Mouse (Mus musculus): ENCODE results near the gene Myf5. TPM values are rescaled to one million over a fixed set of nuclear protein-coding genes. Genes with fewer than 3 reads are reported as not detected.

Gene Myf5
- polyA plus RNA-seq, 1 experiment from 2014 or later: not detected

DNA sequence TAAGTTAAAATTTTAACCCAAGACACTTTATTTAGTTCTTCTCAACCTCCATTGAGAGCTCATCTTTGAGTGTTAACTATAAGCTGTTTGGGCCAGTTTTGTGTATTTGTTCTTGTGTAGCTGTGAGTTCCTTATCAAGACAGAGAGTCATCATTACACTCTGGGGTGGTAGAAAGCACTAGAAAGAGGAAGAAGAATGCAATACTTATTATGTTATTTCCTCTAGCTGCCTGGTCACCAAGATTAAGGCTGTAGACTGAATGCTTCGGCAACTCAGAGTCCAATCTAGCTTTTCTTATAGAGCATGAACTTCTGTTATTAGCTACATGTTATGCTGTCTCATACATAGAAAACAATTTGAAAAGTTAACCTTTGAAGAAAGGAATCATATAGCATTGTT lies 10.5 kb upstream of the Myf5 start:
- H3K9ac ChIP-seq (ENCODE audit: low read length): no peak overlapping the region
- no peaks in the 10 kb centered on the region for H3K4me1 ChIP-seq (replicated peaks; ENCODE audit: control insufficient read depth, insufficient read depth, low read length)
- no peak for DNase-seq (ENCODE audit: low spot score)
- H3K4me2 ChIP-seq (ENCODE audit: low read depth, low read length, severe bottlenecking): no peak overlapping the region
- no peak overlapping the region for H3K4me3 ChIP-seq (ENCODE audit: low read depth, low read length)
- H3K27ac ChIP-seq (ENCODE audit: low read depth, low read length): no peak overlapping the region
- WGBS: 88% methylated on average over 1 of the region's 1 CpGs
- no peaks in the 10 kb centered on the region for H3K9me3 ChIP-seq (ENCODE audit: control insufficient read depth, low read length)
- no peaks in the 10 kb centered on the region for H3K27me3 ChIP-seq (ENCODE audit: control insufficient read depth, insufficient read depth, low read length)
- H3K36me3 ChIP-seq (ENCODE audit: control insufficient read depth, insufficient read depth, low read length): no peaks in the 10 kb centered on the region
- no peak for ATAC-seq (replicated peaks; ENCODE audit: low FRiP score)

DNA sequence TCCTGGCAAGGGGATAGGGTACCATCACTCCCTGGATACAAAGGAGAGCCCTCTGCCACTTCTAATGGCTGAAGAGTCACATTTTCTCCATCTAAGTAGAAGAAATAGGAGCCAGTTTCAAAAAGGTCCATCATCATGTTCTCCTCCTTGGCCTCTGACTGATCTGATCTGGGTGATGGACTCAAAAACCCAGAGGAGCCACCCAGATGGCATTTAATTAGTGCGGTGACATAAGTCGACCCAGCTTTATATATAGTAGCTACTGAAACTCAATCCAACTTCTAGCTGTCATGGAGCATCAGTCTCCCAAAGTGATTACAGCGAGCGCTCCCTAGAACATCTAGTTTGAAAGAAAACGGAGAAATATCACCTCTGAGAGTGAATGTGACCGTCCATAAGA lies 8.6 kb upstream of the Myf5 start, which contains the start of gene Myf6:
Myf6 (minus strand) TSS at position 170 of the 400 bp plus-strand sequence.
- H3K4me2 ChIP-seq (ENCODE audit: low read depth, low read length, severe bottlenecking): peak within 1 kb of the TSS; percentile 42; the same call in 1 of the 2 replicates
- no peaks in the 10 kb centered on the region for H3K36me3 ChIP-seq (ENCODE audit: control insufficient read depth, insufficient read depth, low read length)
- 88% methylated on average over 6 of the region's 6 CpGs for WGBS
- H3K4me3 ChIP-seq (ENCODE audit: low read depth, low read length): no peak within 1 kb of the TSS
- DNase-seq (ENCODE audit: low spot score) (no peak), ATAC-seq (replicated peaks; ENCODE audit: low FRiP score) (no peak)
- no peaks in the 10 kb centered on the region for H3K27me3 ChIP-seq (ENCODE audit: control insufficient read depth, insufficient read depth, low read length)
- H3K27ac ChIP-seq (ENCODE audit: low read depth, low read length): no peak within 1 kb of the TSS
- no peaks in the 10 kb centered on the region for H3K9me3 ChIP-seq (ENCODE audit: control insufficient read depth, low read length)
- no peak within 1 kb of the TSS; the same call in 1 of the 2 replicates for H3K9ac ChIP-seq (ENCODE audit: low read length)
- H3K4me1 ChIP-seq (replicated peaks; ENCODE audit: control insufficient read depth, insufficient read depth, low read length): no peaks in the 10 kb centered on the region

DNA sequence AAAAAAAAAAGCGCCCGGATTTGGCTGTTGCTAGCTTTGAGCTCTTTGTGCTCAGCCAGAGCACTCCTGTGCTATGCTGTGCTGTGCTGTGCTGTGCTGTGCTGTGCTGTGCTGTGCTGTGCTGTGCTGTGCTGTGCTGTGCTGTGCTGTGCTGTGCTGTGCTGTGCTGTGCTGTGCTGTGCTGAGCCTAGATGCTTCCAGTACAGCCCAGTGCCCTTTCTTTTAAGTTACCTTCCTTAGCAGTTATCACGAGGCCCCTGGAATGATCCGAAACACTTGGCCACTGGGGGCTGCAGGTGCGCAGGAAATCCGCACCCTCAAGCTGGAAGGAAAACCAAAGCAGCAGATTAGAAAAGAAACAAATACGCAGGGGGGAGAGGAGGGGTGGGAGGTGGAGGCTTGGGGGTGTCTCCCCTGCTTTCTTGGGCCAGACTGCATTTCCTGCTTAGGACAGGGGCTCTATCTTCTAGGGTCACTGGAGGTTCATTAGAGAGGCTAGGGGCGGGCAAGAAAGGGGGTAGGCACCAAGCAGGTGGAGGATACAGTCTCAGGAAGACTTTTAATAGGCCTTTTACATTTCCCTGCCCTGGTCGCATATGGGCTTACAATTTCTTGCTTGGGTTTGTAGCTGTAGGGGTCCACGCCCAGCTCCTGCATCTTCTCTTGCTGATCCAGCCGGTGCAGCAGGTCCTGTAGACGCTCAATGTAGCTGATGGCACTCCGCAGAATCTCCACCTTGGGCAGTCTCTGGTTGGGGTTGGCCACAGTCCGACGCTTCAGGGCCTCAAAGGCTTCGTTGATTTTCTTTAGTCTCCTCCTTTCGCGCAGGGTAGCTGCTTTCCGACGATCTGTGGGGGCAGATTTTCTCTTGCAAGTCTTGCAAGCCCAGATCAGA lies 7.9 kb upstream of the Myf5 start:
- H3K9ac ChIP-seq (ENCODE audit: low read length): peak overlapping the region; percentile 32; the same call in 1 of the 2 replicates

DNA sequence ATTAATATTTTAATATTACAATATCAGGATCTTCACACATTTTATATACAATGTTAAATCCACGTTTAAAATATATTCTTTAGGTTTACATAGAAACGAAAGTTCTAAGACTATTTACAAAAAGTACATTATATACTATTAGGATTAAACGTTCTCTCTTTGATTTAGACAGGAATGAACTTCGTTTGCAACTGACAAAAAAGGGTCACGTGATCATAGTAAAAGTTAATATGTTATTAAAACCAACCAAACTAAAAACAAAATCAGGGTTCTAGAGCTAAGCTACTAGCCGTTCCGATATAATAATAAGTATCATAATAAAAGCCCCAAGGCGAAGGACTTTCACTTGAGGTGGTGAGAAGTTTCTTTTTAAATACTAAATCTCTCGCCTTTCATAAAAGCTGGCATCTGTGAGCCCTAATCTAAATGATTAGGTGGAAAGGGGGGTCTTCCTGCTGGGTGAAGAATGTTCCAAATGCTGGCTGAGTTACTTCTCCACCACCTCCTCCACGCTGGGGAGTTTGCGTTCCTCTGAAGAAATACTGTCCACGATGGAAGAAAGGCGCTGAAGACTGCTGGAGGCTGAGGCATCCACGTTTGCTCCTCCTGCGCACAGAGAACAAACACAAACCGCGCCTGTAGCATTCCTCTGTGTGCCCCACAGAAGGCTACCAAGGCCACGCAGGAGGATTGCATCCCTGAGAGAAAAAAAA lies 7.1 kb upstream of the Myf5 start:
- Histone ChIP-seq H3K27me3 (ENCODE audit: control insufficient read depth, insufficient read depth, low read length) (no peaks in the 10 kb centered on the region), H3K4me1 (replicated peaks; ENCODE audit: control insufficient read depth, insufficient read depth, low read length) (peaks cover 2% of the 10 kb centered on the region; the same call in 1 of the 2 replicates), H3K9ac (ENCODE audit: low read length) (peak overlapping the region; percentile 32; the same call in 1 of the 2 replicates), H3K4me3 (ENCODE audit: low read depth, low read length) (peak overlapping the region; percentile 11; the same call in 1 of the 2 replicates), H3K36me3 (ENCODE audit: control insufficient read depth, insufficient read depth, low read length) (no peaks in the 10 kb centered on the region), H3K27ac (ENCODE audit: low read depth, low read length) (no peak overlapping the region), H3K9me3 (ENCODE audit: control insufficient read depth, low read length) (no peaks in the 10 kb centered on the region), H3K4me2 (ENCODE audit: low read depth, low read length, severe bottlenecking) (peak overlapping the region; percentile 42)
- peak; percentile 58 for DNase-seq (ENCODE audit: low spot score)
- ATAC-seq (replicated peaks; ENCODE audit: low FRiP score): peak; percentile 62
- WGBS: 37% methylated on average over 18 of the region's 18 CpGs

More for the DNA sequence above, 7.9 kb upstream of the Myf5 start:
- ATAC-seq (replicated peaks; ENCODE audit: low FRiP score) (peak; percentile 71), DNase-seq (ENCODE audit: low spot score) (peak; percentile 48)
- no peak overlapping the region for H3K27ac ChIP-seq (ENCODE audit: low read depth, low read length)
- H3K4me1 ChIP-seq (replicated peaks; ENCODE audit: control insufficient read depth, insufficient read depth, low read length): no peaks in the 10 kb centered on the region
- whole genome bisulfite sequencing: 45% methylated on average over 20 of the region's 20 CpGs
- no peaks in the 10 kb centered on the region for H3K9me3 ChIP-seq (ENCODE audit: control insufficient read depth, low read length)
- H3K27me3 ChIP-seq (ENCODE audit: control insufficient read depth, insufficient read depth, low read length): no peaks in the 10 kb centered on the region
- H3K4me3 ChIP-seq (ENCODE audit: low read depth, low read length): peak overlapping the region; percentile 11; the same call in 1 of the 2 replicates
- H3K4me2 ChIP-seq (ENCODE audit: low read depth, low read length, severe bottlenecking): peak overlapping the region; percentile 42
- H3K36me3 ChIP-seq (ENCODE audit: control insufficient read depth, insufficient read depth, low read length): no peaks in the 10 kb centered on the region

DNA sequence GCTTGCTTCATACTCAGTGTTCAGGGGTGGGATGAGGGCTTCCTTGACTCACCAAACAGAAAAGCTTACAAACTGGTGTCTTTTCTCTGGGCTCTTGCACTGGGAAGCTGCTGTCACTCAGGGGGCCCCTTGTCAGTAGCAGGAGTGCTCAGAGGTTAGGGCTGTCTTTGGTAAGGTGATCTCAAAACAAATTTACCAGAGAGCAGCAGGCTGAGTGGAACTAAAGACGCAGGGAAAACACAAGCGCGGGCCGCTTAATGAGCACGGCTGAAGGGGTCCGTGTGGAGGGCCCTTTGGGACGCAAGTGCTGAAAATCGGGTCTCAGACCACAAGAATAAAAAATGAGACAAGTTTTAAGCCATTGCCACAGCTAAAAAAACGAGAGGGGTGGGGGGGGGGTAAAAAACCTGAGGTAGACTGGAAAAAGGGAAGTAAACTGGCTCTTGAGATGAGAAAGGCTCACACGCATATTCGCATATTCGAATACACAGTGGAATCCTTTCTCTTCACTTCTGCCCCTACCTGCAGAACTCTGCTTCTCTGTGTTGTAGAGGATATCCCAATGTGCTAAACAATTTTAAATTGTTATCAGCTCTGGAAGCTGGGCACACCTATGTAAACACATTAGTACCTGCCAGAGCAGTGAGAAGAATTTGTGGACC lies 2.9 kb upstream of the Myf5 start:
- Histone ChIP-seq H3K27me3 (ENCODE audit: control insufficient read depth, insufficient read depth, low read length) (no peaks in the 10 kb centered on the region), H3K4me2 (ENCODE audit: low read depth, low read length, severe bottlenecking) (no peak overlapping the region), H3K27ac (ENCODE audit: low read depth, low read length) (no peak overlapping the region), H3K4me1 (replicated peaks; ENCODE audit: control insufficient read depth, insufficient read depth, low read length) (peaks cover 2% of the 10 kb centered on the region; the same call in 1 of the 2 replicates), H3K36me3 (ENCODE audit: control insufficient read depth, insufficient read depth, low read length) (no peaks in the 10 kb centered on the region), H3K4me3 (ENCODE audit: low read depth, low read length) (no peak overlapping the region), H3K9ac (ENCODE audit: low read length) (no peak overlapping the region), H3K9me3 (ENCODE audit: control insufficient read depth, low read length) (no peaks in the 10 kb centered on the region)
- WGBS: 31% methylated on average over 12 of the region's 12 CpGs
- ATAC-seq (replicated peaks; ENCODE audit: low FRiP score) (peak; percentile 18; the same call in 1 of the 2 replicates), DNase-seq (ENCODE audit: low spot score) (peak; percentile 49)

DNA sequence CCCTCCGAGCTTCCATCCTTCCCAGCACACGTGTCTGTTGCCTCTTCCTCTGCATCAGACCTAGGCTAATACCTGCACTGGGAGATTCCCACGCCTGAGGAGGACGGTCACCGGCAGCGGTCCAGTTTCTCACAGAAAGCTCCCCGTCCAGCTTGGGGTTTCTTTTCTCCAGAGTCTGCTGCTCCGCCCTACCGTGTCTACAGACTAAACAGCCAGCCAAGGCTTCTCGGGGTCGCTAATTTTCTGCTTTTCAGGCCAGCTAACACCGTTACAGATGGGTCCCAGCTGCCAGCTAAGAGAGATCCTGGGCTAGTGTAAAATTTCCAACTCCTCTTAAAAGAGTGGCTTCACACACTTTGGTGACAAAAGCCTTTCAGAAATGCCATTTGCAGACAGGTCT lies 836 bp upstream of the Myf5 start:
- H3K9ac ChIP-seq (ENCODE audit: low read length): no peak overlapping the region
- no peaks in the 10 kb centered on the region for H3K9me3 ChIP-seq (ENCODE audit: control insufficient read depth, low read length)
- no peaks in the 10 kb centered on the region for H3K27me3 ChIP-seq (ENCODE audit: control insufficient read depth, insufficient read depth, low read length)
- H3K4me3 ChIP-seq (ENCODE audit: low read depth, low read length): no peak overlapping the region
- no peak overlapping the region for H3K4me2 ChIP-seq (ENCODE audit: low read depth, low read length, severe bottlenecking)
- DNase-seq (ENCODE audit: low spot score): peak; percentile 47
- H3K4me1 ChIP-seq (replicated peaks; ENCODE audit: control insufficient read depth, insufficient read depth, low read length): peaks cover 2% of the 10 kb centered on the region; the same call in 1 of the 2 replicates
- no peak for ATAC-seq (replicated peaks; ENCODE audit: low FRiP score)
- H3K27ac ChIP-seq (ENCODE audit: low read depth, low read length): no peak overlapping the region
- H3K36me3 ChIP-seq (ENCODE audit: control insufficient read depth, insufficient read depth, low read length): no peaks in the 10 kb centered on the region
- WGBS: 79% methylated on average over 12 of the region's 12 CpGs

DNA sequence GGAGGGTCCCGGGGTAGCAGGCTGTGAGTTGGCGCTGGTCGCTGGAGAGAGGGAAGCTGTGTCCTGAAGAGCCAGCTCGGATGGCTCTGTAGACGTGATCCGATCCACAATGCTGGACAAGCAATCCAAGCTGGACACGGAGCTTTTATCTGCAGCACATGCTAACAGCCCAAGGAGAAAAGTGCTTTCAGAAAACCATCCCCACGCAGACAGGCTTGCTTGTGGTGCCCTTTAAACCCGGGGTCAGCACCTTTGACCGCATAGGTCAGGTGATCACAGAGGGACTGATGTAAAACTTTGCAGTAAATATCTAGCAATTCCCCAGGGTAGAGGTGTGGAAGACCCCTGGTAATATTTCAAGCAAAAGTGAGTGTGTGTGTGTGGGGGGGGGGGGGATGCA lies 1.9 kb downstream of the Myf5 start:
- DNase-seq (ENCODE audit: low spot score) (no peak), ATAC-seq (replicated peaks; ENCODE audit: low FRiP score) (no peak)
- Histone ChIP-seq H3K27ac (ENCODE audit: low read depth, low read length) (no peak overlapping the region), H3K4me1 (replicated peaks; ENCODE audit: control insufficient read depth, insufficient read depth, low read length) (peaks cover 2% of the 10 kb centered on the region; the same call in 1 of the 2 replicates), H3K9me3 (ENCODE audit: control insufficient read depth, low read length) (no peaks in the 10 kb centered on the region), H3K27me3 (ENCODE audit: control insufficient read depth, insufficient read depth, low read length) (no peaks in the 10 kb centered on the region), H3K4me2 (ENCODE audit: low read depth, low read length, severe bottlenecking) (no peak overlapping the region), H3K4me3 (ENCODE audit: low read depth, low read length) (no peak overlapping the region), H3K9ac (ENCODE audit: low read length) (no peak overlapping the region), H3K36me3 (ENCODE audit: control insufficient read depth, insufficient read depth, low read length) (no peaks in the 10 kb centered on the region)
- WGBS: 81% methylated on average over 10 of the region's 10 CpGs

DNA sequence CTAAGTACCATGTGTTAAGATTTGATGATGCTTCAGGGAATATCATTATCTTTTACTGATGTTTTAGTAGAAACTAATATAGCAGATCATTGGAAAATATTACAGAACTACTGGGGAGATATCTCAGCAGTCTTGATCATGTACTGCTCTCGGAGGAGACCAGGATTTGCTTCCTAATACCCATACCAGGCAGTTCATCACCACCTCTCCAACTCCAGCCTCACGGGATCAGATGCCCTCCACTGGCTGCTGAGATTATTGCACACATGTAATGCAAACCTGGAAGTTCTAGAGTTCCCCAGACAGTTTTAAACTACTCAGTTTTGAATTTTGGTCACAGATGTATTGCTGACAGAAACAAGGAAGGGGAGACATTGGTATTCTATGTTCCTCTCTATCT lies 12.4 kb downstream of the Myf5 start:
- no peak for DNase-seq (ENCODE audit: low spot score)

More for the DNA sequence above, 12.4 kb downstream of the Myf5 start:
- no peaks in the 10 kb centered on the region for H3K36me3 ChIP-seq (ENCODE audit: control insufficient read depth, insufficient read depth, low read length)
- no peaks in the 10 kb centered on the region for H3K27me3 ChIP-seq (ENCODE audit: control insufficient read depth, insufficient read depth, low read length)
- H3K4me1 ChIP-seq (replicated peaks; ENCODE audit: control insufficient read depth, insufficient read depth, low read length): no peaks in the 10 kb centered on the region
- no peak overlapping the region for H3K4me3 ChIP-seq (ENCODE audit: low read depth, low read length)
- no peaks in the 10 kb centered on the region for H3K9me3 ChIP-seq (ENCODE audit: control insufficient read depth, low read length)
- no peak overlapping the region for H3K9ac ChIP-seq (ENCODE audit: low read length)
- H3K4me2 ChIP-seq (ENCODE audit: low read depth, low read length, severe bottlenecking): no peak overlapping the region
- no peak for ATAC-seq (replicated peaks; ENCODE audit: low FRiP score)
- 57% methylated on average over 2 of the region's 2 CpGs for WGBS
- H3K27ac ChIP-seq (ENCODE audit: low read depth, low read length): no peak overlapping the region

Measured in forebrain, embryonic 11.5 days (tissue).